Mouse (Mus musculus): Measurements from ENCODE around the gene Srp54a. TPM values are rescaled to one million over a fixed set of nuclear protein-coding genes. Genes with fewer than 3 reads are reported as not detected.
A peak's percentile ranks its signal among the peaks of the same experiment; 100 is the strongest.
"Not testable (repeated sequence)": the region's sequence is repeated elsewhere in the genome, so short reads cannot be mapped to it uniquely, and the experiment has no call there.

Gene Srp54a
- polyA plus RNA-seq, 1 experiment from 2014 or later: 144 TPM

GRCm38 (mm10) chr12:55155449-55155783, 75.4 kb downstream of the Srp54a start:
- 2% methylated on average over 13 of the region's 24 CpGs for WGBS
- H3K9ac ChIP-seq; H3K4me1 ChIP-seq; H3K9me3 ChIP-seq; ATAC-seq (ENCODE audit: low FRiP score); H3K4me2 ChIP-seq; H3K27me3 ChIP-seq; H3K27ac ChIP-seq; H3K36me3 ChIP-seq (replicated peaks): not testable (repeated sequence)
- peak overlapping the region; percentile 31 for H3K4me3 ChIP-seq (replicated peaks)

Other genes with a start within 250 kb of the Srp54a start
- 263 and 275 TPM in 2 replicates for gene Cfl2, start 217.4 kb upstream of the Srp54a start, polyA plus RNA-seq (2016; fragmentation: Nextera tagmentation; extraction: Ambion mirVana)
- not detected in 2 replicates for gene Gm20403, start 93.7 kb upstream of the Srp54a start, polyA plus RNA-seq (2016; fragmentation: Nextera tagmentation; extraction: Ambion mirVana)
- gene Baz1a, start 65.9 kb upstream of the Srp54a start, polyA plus RNA-seq (2016; fragmentation: Nextera tagmentation; extraction: Ambion mirVana): 40.5 and 42.8 TPM in 2 replicates
- gene 2700097O09Rik, start 152 bp upstream of the Srp54a start, polyA plus RNA-seq (2016; fragmentation: Nextera tagmentation; extraction: Ambion mirVana): 35.8 and 36.7 TPM in 2 replicates
- 16.2 and 19.1 TPM in 2 replicates for gene Fam177a, start 44.2 kb downstream of the Srp54a start, polyA plus RNA-seq (2016; fragmentation: Nextera tagmentation; extraction: Ambion mirVana)
- 60.5 and 62.2 TPM in 2 replicates for gene Srp54b, start 74.8 kb downstream of the Srp54a start, polyA plus RNA-seq (2016; fragmentation: Nextera tagmentation; extraction: Ambion mirVana)
- 0.86 TPM in 1 of 2 replicates, not detected in the other for gene 1700047I17Rik2, start 119.3 kb downstream of the Srp54a start, polyA plus RNA-seq (2016; fragmentation: Nextera tagmentation; extraction: Ambion mirVana)
- gene Srp54c, start 149.9 kb downstream of the Srp54a start, polyA plus RNA-seq (2016; fragmentation: Nextera tagmentation; extraction: Ambion mirVana): 74.9 and 79.2 TPM in 2 replicates
- 13.2 and 14.1 TPM in 2 replicates for gene 1110008L16Rik, start 219.3 kb downstream of the Srp54a start, polyA plus RNA-seq (2016; fragmentation: Nextera tagmentation; extraction: Ambion mirVana)
- gene Ppp2r3c, start 222.7 kb downstream of the Srp54a start, polyA plus RNA-seq (2016; fragmentation: Nextera tagmentation; extraction: Ambion mirVana): 27.1 and 28.3 TPM in 2 replicates

All from forebrain, embryonic 12.5 days (tissue).